Mouse (Mus musculus) CD4-positive, CD25-positive, alpha-beta regulatory T cell, adult 2 months (primary cell): Measurements from ENCODE around the gene Pak1.

Experiments
- DNase-seq: peaks from one replicate; pipeline ENCODE4 v3.0.0-alpha.2; 2012; ENCODE audit warnings: low read depth, low spot score

Pak1 gene

GRCm38 (mm10) chr7:97788190-97788668 lies at the start of gene Pak1:
Gene Pak1 (plus strand): TSS chr7:97788541.
- DNase-seq: peak; percentile 90

DNA sequence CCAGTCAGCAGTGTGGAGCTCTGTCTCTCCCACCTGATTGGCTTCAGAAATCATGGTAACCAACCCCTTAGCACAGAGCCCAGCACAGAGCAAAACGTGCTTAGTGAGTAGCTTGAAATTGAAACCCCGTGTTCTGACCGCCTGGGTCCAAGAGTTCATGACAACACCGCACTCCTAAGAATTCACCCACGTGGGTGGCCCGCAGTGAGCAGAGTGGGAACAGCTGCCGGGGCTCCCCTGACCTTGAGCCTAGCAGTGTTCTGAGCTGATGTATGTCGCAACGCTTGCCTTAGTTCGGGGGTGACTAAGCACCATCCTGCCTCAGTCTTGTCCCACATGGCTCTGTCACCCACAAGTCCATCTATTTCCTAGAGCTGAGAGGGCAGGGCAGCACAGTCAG lies 47.4 kb upstream of the Pak1 start:
- DNase-seq: no peak

DNA sequence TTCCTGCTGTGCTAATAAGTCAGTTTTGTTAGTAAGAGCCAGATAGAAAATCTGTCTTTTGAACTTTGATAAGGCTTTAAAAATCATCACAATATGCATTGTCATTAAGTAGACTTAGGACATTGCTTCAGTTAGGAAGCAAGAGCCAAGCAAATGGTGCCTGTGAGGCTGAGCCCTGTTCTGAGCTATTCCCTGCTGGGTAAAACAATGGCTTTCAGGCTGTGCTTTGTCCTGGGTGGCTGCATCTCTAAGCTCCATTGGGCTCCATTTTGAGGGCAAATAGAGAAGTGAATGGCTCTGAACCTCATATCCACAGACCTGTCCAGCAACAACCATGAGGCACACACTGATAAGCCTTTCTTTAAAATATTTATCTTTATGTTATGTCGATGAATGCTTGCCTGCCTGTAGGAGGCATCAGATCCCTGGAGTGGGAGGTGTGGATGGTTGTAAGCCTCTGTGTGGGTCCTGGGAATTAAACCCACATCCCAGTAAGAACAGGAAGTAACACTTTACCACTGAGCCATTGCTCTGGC lies 46.5 kb upstream of the Pak1 start:
- DNase-seq: no peak

GRCm38 (mm10) chr7:97745299-97745698 lies 43.0 kb upstream of the Pak1 start:
- peak; percentile 89 for DNase-seq

DNA sequence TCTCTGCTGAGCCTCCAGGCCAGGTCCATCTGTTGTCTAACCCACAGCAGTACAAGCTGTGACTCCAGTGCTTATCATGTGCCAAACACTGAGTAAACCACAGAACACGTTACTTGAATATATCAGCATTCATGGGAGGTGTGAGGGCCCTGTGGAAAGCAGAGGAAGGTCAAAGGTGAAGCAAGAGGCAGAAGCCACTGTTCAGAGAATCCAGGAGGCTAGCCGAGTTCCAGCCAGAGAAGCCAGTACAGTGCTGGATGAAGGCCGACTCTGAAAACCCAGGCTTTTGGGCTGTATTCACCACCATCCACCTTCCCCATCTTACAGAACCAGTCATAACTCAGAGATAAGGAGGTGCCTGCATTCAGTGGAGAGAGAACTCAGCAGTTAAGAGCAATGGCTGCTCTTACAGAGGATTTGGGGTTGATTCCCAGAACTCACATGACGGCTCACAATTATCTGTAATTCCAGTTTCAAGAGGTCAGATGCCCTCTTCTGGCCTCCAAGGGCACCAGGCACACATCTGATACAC lies 41.1 kb upstream of the Pak1 start:
- DNase-seq: no peak

GRCm38 (mm10) chr7:97747787-97748497 lies 40.4 kb upstream of the Pak1 start:
- DNase-seq: peak; percentile 88

GRCm38 (mm10) chr7:97748527-97749206 lies 39.7 kb upstream of the Pak1 start:
- DNase-seq: peak; percentile 68

DNA sequence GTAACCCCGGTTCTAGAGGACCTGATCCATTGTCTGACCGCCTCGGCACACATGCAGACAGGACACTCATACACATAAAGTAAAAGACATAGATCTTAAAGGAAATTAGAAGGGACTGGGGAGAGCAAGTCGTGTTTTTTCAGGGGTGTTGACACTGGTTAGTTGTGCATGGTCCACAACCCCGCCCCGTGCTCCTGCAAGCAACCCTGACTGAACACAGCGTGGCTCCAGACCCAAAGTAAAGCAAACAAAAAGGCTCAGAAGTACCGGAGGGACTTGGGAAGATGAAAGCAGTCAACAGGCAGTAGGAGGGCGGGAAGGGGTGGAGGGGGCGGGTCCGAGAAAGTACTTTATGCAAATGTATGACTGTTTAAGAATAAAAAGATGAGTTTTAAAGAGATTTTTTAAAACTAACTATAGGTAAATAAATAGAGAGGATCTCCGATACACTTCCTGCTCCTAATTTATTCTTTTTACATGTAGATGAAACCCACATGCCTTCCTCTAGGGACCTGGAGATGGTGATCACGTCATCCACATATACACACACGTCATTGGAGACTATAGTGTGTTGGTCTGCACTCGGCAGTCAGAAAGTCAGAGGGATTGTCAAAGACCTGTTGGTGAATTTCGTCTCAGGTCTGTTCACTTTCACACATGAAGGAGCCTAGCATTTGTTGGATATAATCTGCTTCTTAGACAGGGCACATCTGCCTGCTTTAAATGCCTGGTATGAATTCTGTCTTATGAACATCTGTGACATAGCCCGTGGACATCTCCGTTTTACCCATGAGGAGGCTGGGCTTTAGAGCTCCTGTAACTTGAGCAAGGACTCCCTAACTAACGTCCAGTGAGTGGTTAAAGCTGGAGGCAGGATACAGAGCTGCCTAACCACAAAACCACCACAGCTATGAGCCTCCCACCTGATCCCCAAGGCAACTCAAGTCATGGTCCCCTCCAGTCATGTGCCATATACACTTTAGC lies 38.8 kb upstream of the Pak1 start:
- DNase-seq: peak; percentile 77

DNA sequence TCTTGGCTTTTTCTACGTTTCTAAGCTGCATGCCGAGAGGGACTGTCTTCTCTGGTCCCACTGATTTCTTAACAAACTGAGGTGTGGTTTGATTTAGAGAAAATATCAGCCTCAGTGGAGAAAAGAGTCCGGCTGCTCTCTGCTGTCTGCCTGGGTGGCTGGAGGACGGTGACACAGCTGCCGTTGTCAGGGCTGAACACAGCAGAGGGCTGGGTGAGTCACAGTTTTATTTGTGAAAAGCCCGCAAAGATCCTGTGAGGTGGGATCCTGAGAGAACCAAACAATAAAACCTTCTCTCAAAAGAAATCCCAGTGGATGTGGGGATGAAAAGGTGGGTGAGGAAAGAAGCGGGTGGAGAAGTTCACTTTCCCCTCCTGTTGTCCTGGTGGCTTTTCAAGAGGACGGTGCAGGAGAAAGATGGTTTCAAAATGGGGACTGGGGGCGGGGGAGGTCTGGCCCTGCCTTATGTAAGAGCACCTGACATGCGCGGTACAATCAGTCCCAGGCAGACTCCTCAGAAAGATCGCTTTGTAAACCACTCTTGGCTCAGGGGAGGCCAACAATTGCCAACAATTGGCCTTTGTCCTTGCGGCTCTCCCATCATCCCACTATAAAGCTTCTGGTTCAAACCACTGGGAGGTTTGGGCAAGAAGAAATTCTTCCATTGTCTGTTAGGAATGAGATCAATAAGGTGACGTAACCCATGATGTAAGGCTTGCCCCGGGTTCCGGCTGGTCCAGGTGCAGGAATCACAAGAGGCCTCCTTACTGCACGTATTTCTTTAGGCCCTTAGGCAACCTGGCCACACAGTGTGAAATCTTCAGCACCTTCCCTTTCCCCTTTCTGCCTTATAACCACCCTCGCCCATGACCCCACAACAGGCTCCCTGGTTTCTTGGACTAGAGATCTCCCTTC lies 31.1 kb upstream of the Pak1 start:
- DNase-seq: no peak

- no peak for DNase-seq
Measured at GRCm38 (mm10) chr7:97764591-97764990, 23.8 kb upstream of the Pak1 start.

DNA sequence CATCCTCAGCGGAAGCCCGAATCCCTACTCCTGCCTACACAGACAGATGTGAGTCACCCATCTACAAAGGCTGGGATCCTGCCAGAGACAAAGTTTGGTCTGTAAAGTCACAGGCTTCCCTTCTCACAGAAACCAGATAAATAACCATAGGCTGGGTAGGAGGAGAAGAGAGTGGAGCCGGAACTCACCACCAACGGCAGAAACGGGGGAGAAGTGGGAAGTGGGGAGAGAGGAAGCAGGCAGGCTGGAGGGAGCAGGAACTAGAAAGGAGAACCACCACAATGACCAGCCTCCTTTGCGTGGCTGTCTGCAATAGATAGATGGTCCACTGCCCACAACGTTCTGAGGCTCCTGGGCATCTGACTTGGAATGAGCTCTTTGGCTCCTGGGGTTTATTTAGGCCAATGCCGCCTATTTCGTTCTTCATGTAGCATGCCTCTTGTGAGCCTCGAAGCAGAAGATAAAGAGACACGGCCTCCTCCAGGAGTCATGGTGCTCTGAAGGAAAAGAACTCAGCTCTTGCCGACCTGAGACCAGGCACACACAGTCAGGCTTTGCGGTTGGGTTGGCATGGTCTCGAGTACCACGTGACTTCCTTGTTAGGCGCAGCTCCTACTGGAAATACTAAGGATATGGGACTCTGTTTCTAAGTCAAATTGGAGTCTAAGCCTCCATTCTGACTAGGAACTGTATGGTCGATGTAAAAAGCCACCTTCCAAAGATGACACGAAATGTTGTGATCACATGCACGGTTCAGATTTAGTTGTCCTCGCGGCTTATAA lies 23.0 kb upstream of the Pak1 start:
- no peak for DNase-seq

GRCm38 (mm10) chr7:97765963-97766347 lies 22.4 kb upstream of the Pak1 start:
- no peak for DNase-seq

DNA sequence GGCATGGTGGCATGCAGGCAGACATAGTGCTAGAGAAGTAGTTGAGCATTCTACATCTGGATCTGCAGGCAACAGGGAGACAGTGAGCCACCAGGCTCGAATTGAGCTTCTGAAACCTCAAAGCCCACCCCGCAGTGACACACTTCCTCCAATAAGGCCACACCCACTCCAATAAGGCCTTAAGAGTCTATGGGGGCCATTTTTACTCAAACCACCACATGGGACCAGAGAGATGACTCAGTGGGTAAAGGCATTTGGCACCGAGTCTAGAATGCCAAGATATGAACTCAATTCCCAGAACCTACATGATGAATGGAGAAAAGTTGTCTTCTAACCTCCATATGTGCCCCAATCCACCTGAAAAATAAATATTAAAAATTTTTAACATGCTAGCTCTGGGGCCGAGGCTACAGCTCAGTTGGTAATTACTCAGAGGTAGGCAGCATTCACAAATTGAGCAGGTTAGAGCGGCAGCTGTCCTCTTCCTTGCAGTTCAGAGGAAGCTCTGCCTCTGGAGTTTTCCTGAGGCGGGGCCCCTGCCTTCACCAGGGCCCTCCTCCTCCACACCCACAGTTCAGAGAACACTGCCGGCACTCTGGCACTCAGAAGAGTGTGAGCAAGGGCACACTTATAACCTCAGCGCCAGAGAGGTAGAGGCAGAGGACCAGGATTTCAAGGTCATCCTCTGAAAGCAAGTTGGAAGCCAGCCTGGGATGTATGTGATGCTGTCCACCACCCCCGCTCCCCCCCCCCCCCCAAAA lies 21.8 kb upstream of the Pak1 start:
- no peak for DNase-seq

GRCm38 (mm10) chr7:97767841-97768240 lies 20.5 kb upstream of the Pak1 start:
- DNase-seq: no peak

DNA sequence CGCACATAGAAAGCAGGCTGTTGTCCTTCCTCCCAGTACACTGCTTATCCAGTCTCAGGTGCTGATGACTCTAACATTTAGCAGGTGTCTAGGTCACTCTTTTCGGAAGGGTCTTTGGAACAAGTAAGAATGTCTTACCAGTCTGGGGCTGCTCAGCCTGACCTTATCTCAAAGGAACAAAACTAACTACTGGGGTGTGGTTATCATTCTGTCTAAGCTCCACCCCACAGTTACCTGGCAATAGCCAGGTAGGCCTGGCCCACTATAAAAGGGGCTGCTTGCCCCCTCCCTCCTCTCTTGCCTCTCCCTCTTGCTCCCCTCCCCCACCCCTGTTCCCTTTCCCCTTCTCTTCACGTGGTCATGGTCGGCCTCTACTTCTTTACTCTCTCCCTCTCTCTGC lies 19.3 kb upstream of the Pak1 start:
- no peak for DNase-seq

GRCm38 (mm10) chr7:97770841-97771620 lies 17.3 kb upstream of the Pak1 start:
- DNase-seq: no peak

DNA sequence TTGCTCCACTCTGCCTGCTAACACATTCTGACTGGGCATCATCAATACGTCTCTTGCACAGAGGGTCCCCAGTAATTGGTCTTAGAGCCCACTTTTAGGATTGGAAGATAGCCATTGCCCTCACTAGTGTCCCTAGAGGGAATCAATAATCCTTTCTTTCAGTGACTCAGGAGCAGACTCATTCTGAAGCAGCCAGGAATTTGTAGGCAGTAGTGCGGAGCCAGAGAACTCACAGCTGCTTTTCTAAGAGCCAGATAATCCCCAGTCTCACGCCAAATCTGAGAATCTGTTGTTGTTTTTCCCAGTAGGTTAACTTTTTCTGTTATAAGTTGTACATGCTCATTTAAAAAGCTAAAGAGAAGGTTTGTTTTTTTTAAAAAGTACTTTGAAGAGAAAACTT lies 13.0 kb upstream of the Pak1 start:
- no peak for DNase-seq

DNA sequence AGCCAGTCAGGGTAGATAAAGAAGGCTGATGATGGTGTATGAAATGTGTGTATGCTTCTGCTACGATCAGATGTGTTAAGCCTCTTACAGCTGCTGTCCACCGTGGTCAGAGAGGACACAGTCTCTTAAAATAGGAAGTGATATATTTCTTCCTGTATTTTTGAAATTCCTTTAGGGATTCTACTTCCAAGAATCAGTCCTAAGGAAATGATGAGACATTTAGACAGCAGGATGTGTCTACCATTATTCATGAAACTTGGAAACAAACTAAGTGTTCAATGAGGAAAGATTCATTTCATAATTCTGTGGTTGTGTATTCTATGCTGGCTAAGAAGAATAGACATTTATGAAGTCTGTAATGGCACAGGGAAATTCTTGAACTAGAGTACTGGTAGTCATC lies 12.4 kb upstream of the Pak1 start:
- no peak for DNase-seq
